Mouse (Mus musculus): ENCODE data around the gene Gm14308. TPM values are rescaled to one million over a fixed set of nuclear protein-coding genes. Genes with fewer than 3 reads are reported as not detected.

Gm14308 gene
- 0.27 and 0.50 TPM in 2 replicates for polyA plus RNA-seq (2012; rRNA removed; ENCODE audit: low replicate concordance)

GRCm38 (mm10) chr2:176636244-176636643 lies at the start of gene Gm14308:
Gene Gm14308, minus strand, starts transcription at chr2:176636344.

GRCm38 (mm10) chr2:176670222-176670621 lies 34.1 kb upstream of the Gm14308 start, which contains the start of gene Zfp973:
Gene Zfp973, plus strand, starts transcription at chr2:176670522.

Other genes with a start within 250 kb of the Gm14308 start
- gene Gm14435, start 212.8 kb downstream of the Gm14308 start, polyA plus RNA-seq (2012; rRNA removed; ENCODE audit: low replicate concordance) = not detected in 2 replicates
- gene Gm14434, start 149.6 kb downstream of the Gm14308 start, polyA plus RNA-seq (2012; rRNA removed; ENCODE audit: low replicate concordance) = 0.45 TPM in 1 of 2 replicates, not detected in the other
- not detected in 2 replicates for gene Zfp967, start 115.3 kb downstream of the Gm14308 start, polyA plus RNA-seq (2012; rRNA removed; ENCODE audit: low replicate concordance)
- gene Zfp973, start 34.2 kb upstream of the Gm14308 start, polyA plus RNA-seq (2012; rRNA removed; ENCODE audit: low replicate concordance) = 0.07 and 0.08 TPM in 2 replicates
- gene Gm14305, start 72.0 kb upstream of the Gm14308 start, polyA plus RNA-seq (2012; rRNA removed; ENCODE audit: low replicate concordance) = 0.08 and 0.11 TPM in 2 replicates
- 3.4 TPM in 1 of 2 replicates, not detected in the other for gene Gm14295, start 162.3 kb upstream of the Gm14308 start, polyA plus RNA-seq (2012; rRNA removed; ENCODE audit: low replicate concordance)
- gene Gm14408, start 194.8 kb upstream of the Gm14308 start, polyA plus RNA-seq (2012; rRNA removed; ENCODE audit: low replicate concordance) = not detected in 2 replicates